Mouse (Mus musculus) erythroblast, embryonic 14.5 days (primary cell): ENCODE results near the gene Kif23.

Experiments
- GATA1 ChIP-seq: IDR thresholded peaks from 2 replicates; pipeline ENCODE4 v1.6.1; 2012; ENCODE audit warnings: low read length, inconsistent platforms, mixed read lengths
- TAL1 ChIP-seq: IDR thresholded peaks from 3 replicates; pipeline ENCODE4 v1.6.1; 2012; ENCODE audit warnings: low read length, inconsistent platforms, mixed read lengths

DNA sequence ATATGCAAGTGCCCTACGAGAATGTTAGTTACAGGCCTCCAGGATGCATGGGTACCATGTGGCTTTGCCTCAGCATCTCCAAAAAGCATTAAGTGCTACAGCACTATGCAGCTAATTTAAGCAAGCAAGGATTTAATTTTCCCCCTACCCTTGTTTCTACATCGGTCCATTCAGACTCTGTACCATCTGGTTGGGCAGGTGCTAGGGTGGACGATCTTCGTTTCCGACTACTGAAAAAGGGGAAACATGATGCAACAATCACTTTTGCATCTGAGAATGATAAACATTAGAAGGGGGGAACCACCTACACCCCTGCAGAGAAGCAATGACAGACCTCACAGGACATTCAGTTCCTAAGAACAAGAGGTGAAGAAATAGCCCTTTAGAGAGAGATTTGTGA, 27.1 kb downstream of the Kif23 start:
- no peak for TF ChIP-seq GATA1
- no peak for TF ChIP-seq TAL1
